Mouse (Mus musculus) liver, embryonic 11.5 days (tissue): ENCODE measurements around the gene Slc18a2. TPM values are rescaled to one million over a fixed set of nuclear protein-coding genes. Genes with fewer than 3 reads are reported as not detected.

Experiments used
- ATAC-seq: fragments of 200-750 bp; cut with Nextera tagmentation; replicated peaks from 2 replicates; pipeline ENCODE4 v1.8.0; 2017; ENCODE audit warnings: moderate number of reproducible peaks, mild to moderate bottlenecking, moderate TSS enrichment, moderate library complexity; ENCODE audit not compliant: low FRiP score
- DNase-seq: peaks from one replicate; pipeline ENCODE4 v3.0.0-alpha.2; 2017; ENCODE audit warnings: low spot score
- H3K27ac ChIP-seq: fragments of 300-500 bp; sonication (generic); 2 replicates; pipeline ENCODE4 v1.5.1; 2014; ENCODE audit warnings: mild to moderate bottlenecking, low read depth, low read length, control low read depth
- H3K27me3 ChIP-seq: fragments of 300-500 bp; sonication (generic); replicated peaks from 2 replicates; pipeline ENCODE4 v1.6.1; 2014; ENCODE audit warnings: low read length, mixed read lengths; ENCODE audit not compliant: control insufficient read depth, insufficient read depth
- H3K36me3 ChIP-seq: fragments of 300-500 bp; sonication (generic); 2 replicates; pipeline ENCODE4 v1.6.1; 2014; ENCODE audit warnings: mild to moderate bottlenecking, low read length, moderate library complexity, mixed read lengths; ENCODE audit not compliant: control insufficient read depth, insufficient read depth
- H3K4me1 ChIP-seq: fragments of 300-500 bp; sonication (generic); replicated peaks from 2 replicates; pipeline ENCODE4 v1.6.1; 2014; ENCODE audit warnings: low read length, mixed read lengths; ENCODE audit not compliant: control insufficient read depth, insufficient read depth
- H3K4me2 ChIP-seq: fragments of 300-500 bp; sonication (generic); 2 replicates; pipeline ENCODE4 v1.6.1; 2014; ENCODE audit warnings: mild to moderate bottlenecking, control low read depth, moderate library complexity
- H3K4me3 ChIP-seq: fragments of 300-500 bp; sonication (generic); 2 replicates; pipeline ENCODE4 v1.5.1; 2014; ENCODE audit warnings: low read depth, low read length, control low read depth
- H3K9ac ChIP-seq: fragments of 300-500 bp; sonication (generic); 2 replicates; pipeline ENCODE4 v1.6.1; 2014; ENCODE audit warnings: low read depth, low read length, control low read depth
- H3K9me3 ChIP-seq: fragments of 300-500 bp; sonication (generic); 2 replicates; pipeline ENCODE4 v1.6.1; 2016; ENCODE audit warnings: low read length, inconsistent platforms, mixed read lengths; ENCODE audit not compliant: control insufficient read depth
- WGBS: fragments of 180-500 bp; shearing (Covaris S2); extraction: QIAGEN DNeasy Blood & Tissue Kit; methylation state at CpG from one replicate; pipeline ENCODE4 v1.1.7; 2014; 5-methylcytosine and 5-hydroxymethylcytosine counted together
- polyA plus RNA-seq: library from polyadenylated mRNA; unstranded; fragments of >200 nt; fragmentation: Nextera tagmentation; extraction: Ambion mirVana; gene quantifications from 2 replicates; pipeline ENCODE4 v1.2.1, GENCODE M21; 2014

Slc18a2 gene
- polyA plus RNA-seq, 1 experiment from 2014 or later = 9.6 TPM

DNA sequence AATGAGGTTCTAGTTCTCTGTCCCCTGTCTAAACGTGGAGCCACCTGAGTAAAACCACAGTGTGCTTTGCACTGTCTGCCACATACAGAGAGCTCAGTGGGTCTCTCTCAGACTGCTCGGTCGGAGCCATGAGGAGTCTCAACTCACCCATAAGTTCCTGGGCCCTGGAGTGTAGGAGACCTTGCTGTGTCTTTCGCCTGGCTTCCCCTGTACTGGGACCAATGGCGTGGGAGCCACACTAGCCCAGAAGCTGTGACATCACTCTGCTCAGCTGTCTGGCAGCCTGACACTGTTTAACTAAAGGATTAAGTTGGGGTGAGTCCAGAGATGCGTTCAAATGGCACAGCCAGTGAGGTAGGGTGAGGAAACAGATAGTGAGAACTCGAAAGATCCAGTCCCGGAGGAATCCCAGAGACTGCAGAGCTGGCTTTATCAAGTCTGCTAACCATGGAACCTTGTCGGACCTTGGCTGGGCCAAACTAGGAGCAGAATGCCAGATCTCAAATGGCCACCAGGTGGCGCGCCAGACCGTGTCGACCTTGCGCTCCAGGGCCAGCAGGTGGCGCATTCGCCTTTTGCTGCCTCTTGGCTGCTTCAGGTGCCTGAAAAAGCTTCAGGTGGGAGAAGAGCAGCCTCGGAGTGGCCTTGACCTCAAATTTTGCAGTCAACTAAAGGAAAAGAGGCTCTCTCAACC lies 21.4 kb upstream of the Slc18a2 start:
- Histone ChIP-seq H3K9ac (no peak overlapping the region), H3K9me3 (no peaks in the 10 kb centered on the region), H3K4me1 (no peaks in the 10 kb centered on the region), H3K27ac (no peak overlapping the region), H3K27me3 (0 out of 2 replicates have a peak, but pooled peaks cover 3% of the 10 kb centered on the region), H3K4me3 (no peak overlapping the region), H3K4me2 (no peak overlapping the region), H3K36me3 (no peaks in the 10 kb centered on the region)
- peak; percentile 83 for DNase-seq
- WGBS = 18% methylated on average over 17 of the region's 17 CpGs
- ATAC-seq = peak; percentile 55

GRCm38 (mm10) chr19:59241987-59242386 lies 18.7 kb upstream of the Slc18a2 start:
- no peak overlapping the region for H3K4me2 ChIP-seq
- no peak for ATAC-seq
- no peak overlapping the region for H3K27ac ChIP-seq
- no peak for DNase-seq
- H3K4me3 ChIP-seq = no peak overlapping the region
- 81% methylated on average over 4 of the region's 4 CpGs for WGBS
- no peaks in the 10 kb centered on the region for H3K9me3 ChIP-seq
- no peaks in the 10 kb centered on the region for H3K36me3 ChIP-seq
- 0 out of 2 replicates have a peak, but pooled peaks cover 3% of the 10 kb centered on the region for H3K27me3 ChIP-seq
- no peaks in the 10 kb centered on the region for H3K4me1 ChIP-seq
- no peak overlapping the region for H3K9ac ChIP-seq

DNA sequence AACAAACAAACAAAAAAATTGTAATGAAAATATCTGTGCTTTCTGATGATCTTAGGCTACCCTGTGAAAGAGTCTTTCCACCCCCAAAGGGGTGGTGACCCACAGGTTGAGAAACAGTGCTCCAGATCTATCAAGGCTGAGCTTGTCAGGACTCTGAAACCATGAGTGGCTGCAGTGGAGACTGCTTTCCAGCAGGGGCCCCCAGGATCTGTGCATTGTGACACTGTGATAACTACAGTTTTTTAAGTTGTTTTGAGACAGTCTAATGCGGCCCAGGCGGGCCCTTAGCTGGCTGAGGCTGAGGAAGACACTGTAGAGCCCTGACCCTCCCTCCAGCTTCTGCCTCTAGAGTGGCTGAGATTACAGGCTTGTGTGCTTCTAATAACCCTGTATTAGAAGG lies 17.6 kb upstream of the Slc18a2 start:
- no peaks in the 10 kb centered on the region for H3K9me3 ChIP-seq
- DNase-seq (no peak), ATAC-seq (0 out of 2 replicates have a peak, but pooled peaks have one; percentile 32)
- 71% methylated on average over 2 of the region's 2 CpGs for WGBS
- no peaks in the 10 kb centered on the region for H3K27me3 ChIP-seq
- no peak overlapping the region for H3K27ac ChIP-seq
- no peaks in the 10 kb centered on the region for H3K36me3 ChIP-seq
- H3K9ac ChIP-seq = no peak overlapping the region
- no peak overlapping the region for H3K4me2 ChIP-seq
- H3K4me1 ChIP-seq = no peaks in the 10 kb centered on the region
- no peak overlapping the region for H3K4me3 ChIP-seq

DNA sequence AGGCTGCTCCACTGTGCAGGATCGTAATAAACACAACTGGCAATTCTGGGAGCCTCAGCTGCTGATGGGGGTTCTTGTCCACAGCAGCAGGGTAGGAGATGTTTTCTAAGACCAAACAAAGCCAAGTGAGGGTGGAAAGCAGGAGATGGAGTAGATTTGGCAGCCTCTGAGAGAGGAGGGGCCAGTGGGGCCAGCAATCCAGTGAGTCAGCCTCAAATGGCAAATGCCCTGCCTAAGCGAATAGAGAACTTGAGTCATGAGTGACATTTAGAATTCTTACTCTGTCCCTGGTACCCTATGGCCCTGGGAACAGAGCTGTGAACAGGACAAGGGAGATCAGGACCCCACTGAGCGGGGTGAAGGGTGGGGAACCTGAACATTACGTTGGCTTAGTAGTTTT lies 12.6 kb upstream of the Slc18a2 start:
- 0 out of 2 replicates have a peak, but pooled peaks have one; percentile 26 for ATAC-seq
- DNase-seq = no peak
- H3K27me3 ChIP-seq = no peaks in the 10 kb centered on the region
- no peak overlapping the region for H3K4me2 ChIP-seq
- H3K4me3 ChIP-seq = no peak overlapping the region
- 66% methylated on average over 4 of the region's 4 CpGs for WGBS
- no peaks in the 10 kb centered on the region for H3K36me3 ChIP-seq
- H3K9ac ChIP-seq = no peak overlapping the region
- no peak overlapping the region for H3K27ac ChIP-seq
- no peaks in the 10 kb centered on the region for H3K9me3 ChIP-seq
- H3K4me1 ChIP-seq = no peaks in the 10 kb centered on the region

DNA sequence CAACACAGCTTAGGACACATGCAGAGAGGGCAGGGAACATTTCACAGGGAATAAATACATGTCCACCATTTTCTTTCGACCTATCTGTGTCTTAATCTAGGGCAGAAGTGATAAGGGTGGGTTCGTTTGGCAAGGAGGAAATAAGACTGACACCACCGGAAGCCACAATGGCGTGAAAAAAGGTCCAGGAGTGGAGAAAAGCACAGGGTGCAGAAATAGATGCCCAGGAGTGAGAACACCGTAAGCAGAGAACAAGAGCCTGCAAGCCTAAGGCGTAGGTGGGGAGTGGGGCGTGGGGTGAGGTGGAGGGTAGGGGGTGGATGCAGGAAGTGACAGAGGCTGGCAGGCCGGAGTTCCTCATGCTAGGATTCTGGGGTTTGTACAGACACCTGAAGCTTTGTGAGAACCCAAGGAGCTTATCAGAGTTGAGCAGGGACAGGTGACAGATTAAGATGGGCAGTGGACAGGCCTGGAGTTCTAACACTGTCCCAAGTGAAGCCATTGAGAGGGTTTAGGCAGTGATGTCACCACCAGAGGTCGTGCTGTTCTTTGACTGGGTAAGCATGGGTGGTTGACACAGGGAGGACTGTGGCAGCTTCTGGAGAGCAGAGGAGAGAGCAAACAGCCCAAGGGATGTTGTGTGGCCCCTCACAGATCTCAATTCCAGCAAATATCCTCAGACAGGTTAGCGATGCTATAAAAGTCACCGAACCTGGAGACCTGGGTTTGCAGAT lies 12.0 kb upstream of the Slc18a2 start:
- DNase-seq = no peak
- no peaks in the 10 kb centered on the region for H3K9me3 ChIP-seq
- H3K36me3 ChIP-seq = no peaks in the 10 kb centered on the region
- no peak overlapping the region for H3K4me3 ChIP-seq
- H3K9ac ChIP-seq = no peak overlapping the region
- no peaks in the 10 kb centered on the region for H3K4me1 ChIP-seq
- ATAC-seq = peak; percentile 60
- H3K4me2 ChIP-seq = no peak overlapping the region
- no peaks in the 10 kb centered on the region for H3K27me3 ChIP-seq
- no peak overlapping the region for H3K27ac ChIP-seq
- 48% methylated on average over 11 of the region's 11 CpGs for WGBS

DNA sequence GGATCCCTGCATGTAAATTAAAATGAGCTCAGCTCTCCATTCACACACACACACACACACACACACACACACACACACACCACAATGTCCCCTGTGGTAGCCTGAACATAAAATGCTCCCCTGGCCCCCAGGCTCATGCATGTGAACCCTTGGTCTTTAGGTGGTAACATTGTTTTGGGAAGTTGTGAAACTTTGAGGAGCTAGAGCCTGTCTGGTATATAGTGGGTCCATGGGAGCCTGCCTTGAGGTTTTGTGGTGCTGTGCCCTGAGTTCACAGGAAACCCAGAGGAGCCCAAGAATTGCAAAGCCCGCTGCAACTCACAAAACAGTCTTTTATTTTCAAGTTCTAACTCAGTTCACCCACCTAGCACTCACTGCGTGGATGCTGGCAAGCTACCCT lies 8.0 kb upstream of the Slc18a2 start:
- Histone ChIP-seq H3K9ac (no peak overlapping the region), H3K9me3 (peaks cover 3% of the 10 kb centered on the region; the same call in 1 of the 2 replicates), H3K36me3 (no peaks in the 10 kb centered on the region), H3K27me3 (no peaks in the 10 kb centered on the region), H3K4me2 (no peak overlapping the region), H3K4me1 (no peaks in the 10 kb centered on the region), H3K4me3 (no peak overlapping the region), H3K27ac (no peak overlapping the region)
- WGBS = 63% methylated on average over 2 of the region's 2 CpGs
- no peak for ATAC-seq
- no peak for DNase-seq

- no peak for ATAC-seq
- H3K27ac ChIP-seq = no peak overlapping the region
- H3K27me3 ChIP-seq = peaks cover 18% of the 10 kb centered on the region; the same call in 1 of the 2 replicates
- peaks cover 3% of the 10 kb centered on the region; the same call in 1 of the 2 replicates for H3K9me3 ChIP-seq
- H3K9ac ChIP-seq = no peak overlapping the region
- DNase-seq = no peak
- WGBS = 49% methylated on average over 5 of the region's 5 CpGs
- no peak overlapping the region for H3K4me3 ChIP-seq
- peaks cover 19% of the 10 kb centered on the region for H3K4me1 ChIP-seq
- no peaks in the 10 kb centered on the region for H3K36me3 ChIP-seq
- H3K4me2 ChIP-seq = no peak overlapping the region
Observed at GRCm38 (mm10) chr19:59259633-59260032, 1.1 kb upstream of the Slc18a2 start.

- H3K4me1 ChIP-seq = peaks cover 19% of the 10 kb centered on the region
- peaks cover 3% of the 10 kb centered on the region; the same call in 1 of the 2 replicates for H3K9me3 ChIP-seq
- peak overlapping the region; percentile 98 for H3K4me2 ChIP-seq
- WGBS = 17% methylated on average over 7 of the region's 7 CpGs
- no peaks in the 10 kb centered on the region for H3K36me3 ChIP-seq
- H3K9ac ChIP-seq = peak overlapping the region; percentile 50
- ATAC-seq = peak; percentile 60
- peaks cover 18% of the 10 kb centered on the region; the same call in 1 of the 2 replicates for H3K27me3 ChIP-seq
- H3K27ac ChIP-seq = no peak overlapping the region
- DNase-seq = peak; percentile 51
- peak overlapping the region; percentile 57 for H3K4me3 ChIP-seq
Observed at GRCm38 (mm10) chr19:59261604-59262003, 908 bp downstream of the Slc18a2 start.
